Mouse (Mus musculus) testis, adult 2 months (tissue): ENCODE results near the gene Slc7a14.

Experiments
- CTCF ChIP-seq: fragments of 200-500 bp; IDR thresholded peaks from 2 replicates; pipeline ENCODE4 v1.5.1; 2012; ENCODE audit warnings: low read depth, mild to moderate bottlenecking, inconsistent platforms, low read length, moderate library complexity; ENCODE audit not compliant: control insufficient read depth, insufficient read depth, insufficient replicate concordance
- POLR2A ChIP-seq: fragments of 200-500 bp; IDR thresholded peaks from 2 replicates; pipeline ENCODE4 v1.6.1; 2012; ENCODE audit warnings: low read depth, mild to moderate bottlenecking, inconsistent platforms, low read length, moderate library complexity; ENCODE audit not compliant: control insufficient read depth

- TF ChIP-seq CTCF, result no peak
- TF ChIP-seq POLR2A, result no peak
Measured at GRCm38 (mm10) chr3:31291673-31292602, 18.2 kb downstream of the Slc7a14 start.
